Mouse (Mus musculus) left cerebral cortex, postnatal 14 days (tissue): ENCODE measurements around the gene Elavl1. TPM values are rescaled to one million over a fixed set of nuclear protein-coding genes. Genes with fewer than 3 reads are reported as not detected.

ENCODE experiments used
- DNase-seq, 2 experiments: peaks; one replicate each; pipeline ENCODE4 v3.0.0; 2021 to 2022; ENCODE audit warnings: low spot score in 2 of 2, mixed read lengths in 1 of 2
- intact Hi-C: fragments of 180-260 bp; cut with DNase I; formaldehyde crosslinking; loops from one replicate; pipeline ENCODE4 v1.15.1; 2025
- total RNA-seq, 2 experiments: library from RNA; stranded (reverse); gene quantifications; 2 replicates each; pipeline ENCODE4 v1.2.3; 2021

The Elavl1 gene
- total RNA-seq, 2 experiments from 2014 or later: 72.2 to 72.5 TPM

GRCm38 (mm10) chr8:4324525-4324924 lies 688 bp downstream of the Elavl1 start:
- intact Hi-C loops: loop anchor here (5.0 kb wide), 1 partner anchor 47 kb away; the partner anchor contains the start of gene Timm44
- peak in 1 of 2 experiments; percentile 35 for DNase-seq

GRCm38 (mm10) chr8:4323917-4324316 lies 1.3 kb downstream of the Elavl1 start:
- no peak for DNase-seq
- intact Hi-C loops: loop anchor here (2.0 to 5.0 kb wide), 2 partner anchors 47 to 73 kb away; partner anchors contain the start of gene Timm44

DNA sequence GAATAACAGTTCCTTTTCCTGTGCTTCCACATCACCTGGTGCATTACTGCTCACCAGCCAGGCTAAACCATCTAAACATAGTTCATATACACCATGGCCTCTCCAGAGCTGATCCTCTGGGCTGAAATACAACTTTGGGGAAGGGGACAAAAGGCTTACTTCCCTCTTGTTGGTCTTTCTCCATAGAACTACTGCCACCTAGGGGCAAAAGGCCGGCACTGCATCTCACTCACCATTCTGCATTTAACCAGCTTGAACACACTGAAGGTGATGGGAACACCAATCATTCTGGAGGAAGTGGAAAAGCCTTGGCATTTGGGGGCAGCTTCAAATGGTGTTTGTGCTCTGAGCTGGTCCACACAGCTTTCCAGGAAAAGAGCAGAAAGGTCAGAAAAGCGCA lies 2.7 kb downstream of the Elavl1 start:
- intact Hi-C loops: loop anchor here (2.0 to 5.0 kb wide), 2 partner anchors 45 to 72 kb away; partner anchors contain the start of gene Timm44
- DNase-seq: peak; percentile 89 to 92

- intact Hi-C loops: loop anchor here (5.0 kb wide), 1 partner anchor 44 kb away; the partner anchor contains the start of gene Timm44
- DNase-seq: no peak
These were observed 4.2 kb downstream of the Elavl1 start for GRCm38 (mm10) chr8:4321031-4321430.

DNA sequence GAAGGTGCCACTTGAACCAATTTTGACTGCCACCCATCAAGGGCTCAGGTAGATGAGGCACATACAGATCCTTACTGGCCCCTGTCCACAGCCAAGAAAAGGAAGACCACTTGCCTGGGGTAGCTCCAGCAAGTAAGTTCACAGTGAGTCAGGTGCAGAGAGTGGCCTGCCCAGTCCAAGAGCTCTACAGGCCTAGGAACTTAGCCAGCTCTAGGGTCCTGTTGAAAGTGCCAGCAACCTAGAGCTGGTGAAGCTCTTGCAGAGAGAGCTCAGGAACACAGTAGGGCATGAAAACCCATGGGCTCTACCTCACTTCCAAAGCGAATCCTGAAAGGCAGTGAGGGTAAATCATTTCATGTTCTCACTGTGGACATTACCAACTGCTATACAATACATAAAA lies 4.8 kb downstream of the Elavl1 start:
- intact Hi-C loops: loop anchor here (5.0 kb wide), 1 partner anchor 43 kb away; the partner anchor contains the start of gene Timm44

GRCm38 (mm10) chr8:4319573-4319872 lies 5.7 kb downstream of the Elavl1 start:
- no peak for DNase-seq
- intact Hi-C loops: no loop called here

More for the DNA sequence above, 4.8 kb downstream of the Elavl1 start:
- no peak for DNase-seq

- no peak for DNase-seq
- intact Hi-C loops: no loop called here
These were observed 6.2 kb downstream of the Elavl1 start for GRCm38 (mm10) chr8:4318796-4319572.

DNA sequence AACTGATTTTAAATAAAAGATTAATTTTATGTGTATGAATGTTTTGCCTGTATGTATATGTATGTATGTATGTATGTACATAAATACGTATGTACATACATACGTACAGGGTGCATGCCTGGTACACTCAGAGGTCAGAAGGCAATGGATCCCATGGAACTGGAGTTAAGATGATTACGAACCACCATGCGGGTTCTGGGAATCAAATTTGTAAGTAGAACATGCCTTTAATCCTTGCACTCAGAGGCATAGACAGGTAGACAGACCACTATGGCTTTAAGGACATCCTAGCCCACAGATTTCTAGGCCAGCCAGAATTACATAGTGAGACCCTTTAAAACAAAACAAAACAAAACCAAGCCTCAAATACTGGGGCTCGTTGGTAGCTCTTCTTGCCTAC lies 7.1 kb downstream of the Elavl1 start:
- no peak for DNase-seq
- intact Hi-C loops: no loop called here

- no peak for DNase-seq
- intact Hi-C loops: no loop called here
These were observed 10.4 kb downstream of the Elavl1 start for GRCm38 (mm10) chr8:4314852-4315251.

DNA sequence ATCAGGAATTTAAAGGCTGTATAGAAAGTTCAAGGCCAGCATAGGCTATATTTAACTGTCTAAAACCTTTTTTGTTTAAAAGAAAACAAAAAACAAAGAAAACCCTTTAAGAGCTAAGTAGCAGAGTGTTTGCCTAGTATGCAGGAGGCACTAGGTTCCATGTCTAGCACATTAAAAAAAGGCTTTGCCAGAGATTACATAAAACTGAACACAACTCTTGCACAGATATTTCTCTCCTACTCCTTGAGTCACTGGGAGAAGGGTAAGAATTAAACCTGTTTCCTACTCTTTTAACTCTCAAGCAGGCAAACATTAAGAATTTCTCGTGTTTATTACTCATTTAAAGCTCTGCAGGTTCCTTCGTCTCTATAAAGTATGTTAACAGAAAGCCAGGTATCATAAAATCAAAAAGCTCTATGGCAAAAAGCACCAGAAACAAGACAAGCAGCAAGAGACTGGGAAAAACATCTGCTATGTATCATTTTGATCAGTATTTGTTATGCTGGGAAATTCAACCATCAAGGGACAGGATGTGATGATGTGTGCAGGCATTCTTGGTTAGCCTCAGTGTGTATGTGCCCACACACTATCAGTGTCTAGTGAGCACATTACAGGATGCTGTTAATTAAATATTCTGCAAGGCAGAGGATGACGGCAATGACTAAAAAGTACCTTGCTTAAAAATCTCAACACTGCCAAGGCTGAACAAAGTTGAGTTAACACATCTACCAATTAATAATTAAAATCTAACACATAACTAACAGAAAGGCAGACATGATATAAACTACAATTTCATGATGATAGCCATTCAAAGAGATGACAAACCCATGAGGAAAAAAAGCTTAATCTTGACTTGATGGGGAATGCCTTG lies 11.7 kb downstream of the Elavl1 start:
- no peak for DNase-seq
- intact Hi-C loops: no loop called here

DNA sequence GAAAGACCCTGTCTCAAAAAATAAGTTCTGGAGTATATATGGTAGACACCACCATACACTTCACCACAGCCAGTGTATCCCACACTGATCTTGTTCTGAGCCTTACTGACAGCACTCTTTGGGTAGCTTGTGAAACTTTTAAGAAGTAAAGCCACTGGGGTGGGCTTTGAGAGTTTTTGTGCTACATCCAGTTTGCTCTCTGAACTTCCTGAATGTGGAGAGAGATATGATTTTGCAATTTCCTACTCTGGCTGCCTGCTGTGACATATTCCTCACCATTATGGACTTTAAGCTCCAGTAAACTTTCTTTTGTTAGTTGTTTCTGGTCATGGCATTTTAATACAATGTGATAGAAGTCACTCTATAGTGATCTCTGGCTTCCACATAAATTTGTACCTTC lies 13.1 kb downstream of the Elavl1 start:
- intact Hi-C loops: no loop called here
- DNase-seq: no peak

- DNase-seq: no peak
These were observed 19.4 kb downstream of the Elavl1 start for GRCm38 (mm10) chr8:4305838-4306237.

GRCm38 (mm10) chr8:4304124-4304547 lies 21.1 kb downstream of the Elavl1 start:
- no peak for DNase-seq
- intact Hi-C loops: no loop called here

More at GRCm38 (mm10) chr8:4305838-4306237, 19.4 kb downstream of the Elavl1 start:
- intact Hi-C loops: no loop called here

- intact Hi-C loops: no loop called here
- DNase-seq: no peak
These were observed 27.4 kb downstream of the Elavl1 start for GRCm38 (mm10) chr8:4297822-4298221.

- intact Hi-C loops: no loop called here
- no peak for DNase-seq
These were observed 32.5 kb downstream of the Elavl1 start for GRCm38 (mm10) chr8:4292738-4293137.

GRCm38 (mm10) chr8:4276111-4276465 lies 49.1 kb downstream of the Elavl1 start:
- intact Hi-C loops: loop anchor here (5.0 kb wide), 1 partner anchor 46 kb away; no protein-coding TSS in a partner anchor
- DNase-seq: no peak

DNA sequence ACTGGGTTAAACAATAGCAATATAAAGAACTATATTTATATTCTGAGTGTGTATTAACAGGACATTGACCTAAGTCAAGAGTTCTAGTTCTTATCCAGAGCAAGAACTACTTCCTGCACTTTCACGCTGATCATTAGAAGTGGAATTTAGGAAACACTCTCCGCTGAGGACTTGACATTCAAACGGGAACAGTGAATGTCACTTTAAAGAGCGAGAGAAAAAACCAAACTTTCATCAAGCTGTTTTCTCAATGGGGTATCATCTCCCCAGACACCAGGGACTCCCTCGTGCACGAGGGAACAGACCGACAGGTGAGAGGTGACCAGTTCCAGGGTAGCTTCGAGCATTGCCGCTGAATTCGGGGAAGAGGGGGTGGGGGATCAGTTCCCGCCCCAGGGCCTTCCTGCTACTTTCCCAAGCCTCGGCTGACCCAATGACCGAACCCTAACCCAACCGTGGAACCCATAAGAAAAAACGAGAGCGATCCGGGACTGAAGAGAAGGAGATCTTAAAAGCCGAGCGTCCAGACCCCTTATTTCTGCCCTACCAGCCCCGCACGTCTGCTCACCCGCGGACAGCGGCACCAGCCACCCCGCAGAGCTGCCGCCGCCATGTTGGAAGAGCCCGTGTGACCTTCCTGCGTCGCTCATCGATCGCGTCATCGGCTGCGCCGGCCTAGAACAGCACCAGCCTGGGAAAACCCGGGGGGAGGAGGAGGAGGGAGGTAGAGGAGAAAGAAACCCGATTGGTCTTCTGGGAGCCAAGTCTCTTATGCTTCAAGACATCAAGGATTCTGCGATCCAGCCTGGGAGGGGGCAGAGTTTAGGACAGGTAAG lies 49.7 kb downstream of the Elavl1 start, which contains the start of gene Timm44:
Timm44 (minus strand) TSS at position 639 of the 836 bp plus-strand sequence.
- peak; percentile 97 to 98 for DNase-seq
- intact Hi-C loops: loop anchor here (5.0 kb wide), 1 partner anchor 47 kb away; no protein-coding TSS in a partner anchor

GRCm38 (mm10) chr8:4269609-4270008 lies 55.6 kb downstream of the Elavl1 start:
- no peak for DNase-seq

GRCm38 (mm10) chr8:4267627-4268026 lies 57.6 kb downstream of the Elavl1 start:
- intact Hi-C loops: no loop called here
- DNase-seq: no peak

More at GRCm38 (mm10) chr8:4269609-4270008, 55.6 kb downstream of the Elavl1 start:
- intact Hi-C loops: no loop called here
